Mouse (Mus musculus): ENCODE measurements around the gene Mum1l1. TPM values are rescaled to one million over a fixed set of nuclear protein-coding genes. Genes with fewer than 3 reads are reported as not detected.
A peak's percentile ranks its signal among the peaks of the same experiment; 100 is the strongest.
"Not testable (repeated sequence)": the region's sequence is repeated elsewhere in the genome, so short reads cannot be mapped to it uniquely, and the experiment has no call there.

Mum1l1 gene
- 2.8 and 2.9 TPM in 2 replicates for polyA plus RNA-seq (2015; fragmentation: Nextera tagmentation; extraction: Ambion mirVana)

DNA sequence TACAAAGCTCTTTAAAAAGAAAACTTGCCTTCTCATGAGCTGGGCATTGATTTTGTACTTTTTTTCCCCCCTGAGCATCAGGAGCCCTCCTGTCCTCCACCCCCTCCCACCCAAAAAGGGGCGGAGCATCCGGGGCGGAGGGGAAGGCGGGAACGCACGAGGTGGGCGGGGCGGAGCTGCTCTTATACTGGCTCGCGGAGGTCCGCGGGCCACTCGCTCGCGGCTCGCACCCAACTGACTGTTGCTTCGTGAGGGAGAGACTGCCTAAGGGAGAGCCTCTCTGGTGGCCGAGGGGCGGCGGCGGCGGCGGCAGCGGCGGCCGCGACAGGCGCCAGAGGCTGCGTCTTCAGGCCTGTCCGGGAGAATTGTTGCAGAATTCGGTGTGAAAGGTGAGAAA, at the start of gene Mum1l1:
TSS of gene Mum1l1 (plus strand) at position 214 of the 397 bp plus-strand sequence.
- peak within 1 kb of the TSS; percentile 71 for H3K4me2 ChIP-seq
- WGBS (ENCODE audit: insufficient replicate concordance) = 13% methylated on average over 31 of the region's 31 CpGs
- H3K9ac ChIP-seq = peak within 1 kb of the TSS; percentile 43; the same call in 1 of the 2 replicates
- no peaks in the 10 kb centered on the region for H3K4me1 ChIP-seq (replicated peaks)
- DNase-seq (peak; percentile 58), ATAC-seq (ENCODE audit: low read depth) (peak; percentile 98)
- peak within 1 kb of the TSS; percentile 50 for H3K4me3 ChIP-seq (replicated peaks)
- H3K9me3 ChIP-seq (replicated peaks) = no peaks in the 10 kb centered on the region
- H3K36me3 ChIP-seq = no peaks in the 10 kb centered on the region
- H3K27me3 ChIP-seq = no peaks in the 10 kb centered on the region
- no peak within 1 kb of the TSS for H3K27ac ChIP-seq

DNA sequence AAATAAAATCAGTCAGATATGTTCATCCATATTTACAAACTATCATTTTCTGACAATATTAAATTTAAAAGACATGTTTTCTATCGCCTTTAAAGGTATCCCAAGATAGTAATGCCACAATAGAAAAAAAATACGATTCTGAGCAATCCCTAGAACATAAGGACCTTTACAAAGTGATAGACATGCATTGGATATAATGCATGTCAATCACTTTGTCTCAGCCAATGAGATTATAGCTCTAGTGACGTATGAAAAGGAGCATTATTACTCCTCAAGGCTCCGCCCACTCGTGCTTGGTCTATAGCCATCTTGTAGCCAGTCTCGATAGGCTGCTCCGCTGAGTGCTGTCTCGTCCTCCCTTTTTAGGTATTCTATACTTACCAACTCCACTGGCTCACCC, 30.9 kb upstream of the Mum1l1 start, which contains the start of gene 4933428M09Rik:
TSS of gene 4933428M09Rik (plus strand) at position 301 of the 400 bp plus-strand sequence.
- H3K36me3 ChIP-seq = no peaks in the 10 kb centered on the region
- H3K4me2 ChIP-seq = no peak within 1 kb of the TSS
- H3K27me3 ChIP-seq = no peaks in the 10 kb centered on the region
- no peak within 1 kb of the TSS for H3K9ac ChIP-seq
- H3K9me3 ChIP-seq (replicated peaks) = no peaks in the 10 kb centered on the region
- H3K4me1 ChIP-seq (replicated peaks) = no peaks in the 10 kb centered on the region
- no peak within 1 kb of the TSS for H3K27ac ChIP-seq
- no peak within 1 kb of the TSS for H3K4me3 ChIP-seq (replicated peaks)
- 63% methylated on average over 8 of the region's 8 CpGs for WGBS (ENCODE audit: insufficient replicate concordance)
- no peak for ATAC-seq (ENCODE audit: low read depth)
- no peak for DNase-seq

GRCm38 (mm10) chrX:139191506-139191905, 18.3 kb upstream of the Mum1l1 start:
- not testable (repeated sequence) for H3K27me3 ChIP-seq; DNase-seq; H3K4me1 ChIP-seq (replicated peaks); H3K27ac ChIP-seq; H3K9ac ChIP-seq; H3K36me3 ChIP-seq; H3K4me2 ChIP-seq; ATAC-seq (ENCODE audit: low read depth); H3K4me3 ChIP-seq (replicated peaks); H3K9me3 ChIP-seq (replicated peaks)
- 61% methylated on average over 3 of the region's 3 CpGs for WGBS (ENCODE audit: insufficient replicate concordance)

DNA sequence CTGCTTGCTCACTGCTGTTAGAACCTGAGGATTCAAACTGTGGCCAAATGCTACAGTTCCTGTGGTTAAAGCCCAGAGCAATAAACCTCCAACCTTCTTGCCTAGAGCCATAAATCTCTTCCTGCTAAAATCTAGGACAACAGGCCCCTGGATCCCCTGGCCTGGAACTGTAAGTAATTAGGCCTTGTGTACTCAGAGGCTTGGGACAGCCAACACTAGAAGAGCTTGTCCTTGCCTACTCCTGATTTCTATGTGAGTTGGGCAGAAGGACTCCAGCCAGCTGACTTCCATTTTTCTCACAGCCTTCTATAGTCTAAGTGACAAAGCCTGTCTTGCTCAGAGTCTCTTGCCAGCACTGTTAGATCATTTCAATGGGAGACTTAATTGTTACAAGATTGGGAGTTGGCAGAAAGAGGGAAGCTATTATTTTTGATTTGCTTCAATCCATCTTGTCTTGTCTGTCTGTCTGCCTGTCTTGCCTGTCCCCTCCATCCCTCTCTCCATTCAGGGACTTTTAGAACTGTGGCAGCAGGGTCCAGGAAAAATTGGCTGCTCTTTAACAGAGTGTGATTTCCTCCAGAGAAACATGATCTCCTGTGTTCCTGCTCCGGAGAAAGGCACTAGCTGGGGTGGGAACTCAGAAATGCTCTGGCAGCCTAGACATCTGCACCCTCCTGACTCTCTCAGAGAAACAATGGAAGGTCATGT, 15.1 kb upstream of the Mum1l1 start:
- Histone ChIP-seq H3K4me2 (no peak overlapping the region), H3K9ac (no peak overlapping the region), H3K4me1 (replicated peaks) (no peaks in the 10 kb centered on the region), H3K27ac (no peak overlapping the region), H3K27me3 (no peaks in the 10 kb centered on the region), H3K9me3 (replicated peaks) (no peaks in the 10 kb centered on the region), H3K36me3 (no peaks in the 10 kb centered on the region), H3K4me3 (replicated peaks) (no peak overlapping the region)
- WGBS (ENCODE audit: insufficient replicate concordance) = 50% methylated on average over 1 of the region's 1 CpGs
- DNase-seq = no peak
- no peak for ATAC-seq (ENCODE audit: low read depth)

DNA sequence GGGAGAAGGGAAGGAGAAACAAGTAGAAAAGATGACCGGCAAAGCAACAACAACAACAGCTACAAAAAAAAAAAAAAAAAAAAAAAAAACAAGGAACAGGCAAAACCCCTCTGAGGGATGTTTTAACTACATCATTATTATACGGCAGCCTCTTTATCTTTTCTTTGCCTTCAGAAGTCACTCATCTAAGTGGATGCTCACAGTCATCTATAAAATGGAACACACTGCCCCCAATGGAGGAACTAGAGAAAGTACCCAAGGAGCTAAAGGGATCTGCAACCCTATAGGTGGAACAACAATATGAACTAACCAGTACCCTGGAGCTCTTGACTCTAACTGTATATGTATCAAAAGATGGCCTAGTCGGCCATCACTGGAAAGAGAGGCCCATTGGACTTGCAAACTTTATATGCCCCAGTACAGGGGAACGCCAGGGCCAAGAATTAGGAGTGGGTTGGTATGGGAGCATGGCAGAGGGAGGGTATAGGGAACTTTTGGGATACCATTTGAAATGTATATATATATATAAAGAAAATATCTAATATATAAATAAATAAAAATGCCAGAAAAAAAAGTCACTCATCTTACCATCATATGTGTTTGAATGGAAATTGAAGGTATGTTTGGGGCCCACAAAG, 532 bp upstream of the Mum1l1 start:
- peak overlapping the region; percentile 71 for H3K4me2 ChIP-seq
- ATAC-seq (ENCODE audit: low read depth); H3K9me3 ChIP-seq (replicated peaks); H3K27ac ChIP-seq; H3K36me3 ChIP-seq; DNase-seq; H3K4me3 ChIP-seq (replicated peaks); H3K27me3 ChIP-seq; H3K4me1 ChIP-seq (replicated peaks); H3K9ac ChIP-seq: not testable (repeated sequence)
- WGBS (ENCODE audit: insufficient replicate concordance) = 68% methylated on average over 4 of the region's 4 CpGs

DNA sequence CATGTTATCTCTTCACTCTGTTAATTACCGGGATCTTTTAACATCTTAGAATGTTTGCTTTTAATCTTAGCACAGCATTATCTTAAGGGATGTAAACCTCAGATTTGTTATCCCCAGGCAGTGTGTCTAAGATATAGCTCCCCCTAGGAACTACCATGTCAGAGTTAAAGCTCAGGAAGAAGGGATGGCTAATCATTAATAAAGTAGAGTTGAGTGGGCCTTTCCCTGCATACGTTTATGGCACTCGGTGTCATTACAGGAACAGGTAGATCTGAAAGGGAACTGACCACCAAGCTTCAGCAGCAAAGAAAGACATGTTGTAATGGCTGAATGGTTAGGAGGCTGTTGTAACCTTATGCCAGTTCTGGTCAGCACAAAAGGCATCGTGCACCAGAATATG, 4.9 kb downstream of the Mum1l1 start:
- Histone ChIP-seq H3K27ac (no peak overlapping the region), H3K36me3 (no peaks in the 10 kb centered on the region), H3K4me1 (replicated peaks) (no peaks in the 10 kb centered on the region), H3K4me2 (no peak overlapping the region), H3K9ac (no peak overlapping the region), H3K9me3 (replicated peaks) (no peaks in the 10 kb centered on the region), H3K27me3 (no peaks in the 10 kb centered on the region), H3K4me3 (replicated peaks) (no peak overlapping the region)
- DNase-seq = no peak
- no peak for ATAC-seq (ENCODE audit: low read depth)
- WGBS (ENCODE audit: insufficient replicate concordance) = 45% methylated on average over 4 of the region's 4 CpGs

GRCm38 (mm10) chrX:139216409-139216808, 6.6 kb downstream of the Mum1l1 start:
- DNase-seq (no peak), ATAC-seq (ENCODE audit: low read depth) (no peak)
- H3K27me3 ChIP-seq = no peaks in the 10 kb centered on the region
- H3K4me1 ChIP-seq (replicated peaks) = no peaks in the 10 kb centered on the region
- 56% methylated on average over 5 of the region's 5 CpGs for WGBS (ENCODE audit: insufficient replicate concordance)
- peak overlapping the region; percentile 61; the same call in 1 of the 2 replicates for H3K4me2 ChIP-seq
- H3K9me3 ChIP-seq (replicated peaks) = no peaks in the 10 kb centered on the region
- H3K4me3 ChIP-seq (replicated peaks) = no peak overlapping the region
- no peak overlapping the region for H3K9ac ChIP-seq
- H3K36me3 ChIP-seq = no peaks in the 10 kb centered on the region
- no peak overlapping the region for H3K27ac ChIP-seq

- Histone ChIP-seq H3K4me3 (replicated peaks) (peak overlapping the region; percentile 47), H3K4me1 (replicated peaks) (no peaks in the 10 kb centered on the region), H3K4me2 (peak overlapping the region; percentile 61), H3K27me3 (no peaks in the 10 kb centered on the region), H3K27ac (no peak overlapping the region), H3K9me3 (replicated peaks) (no peaks in the 10 kb centered on the region), H3K36me3 (no peaks in the 10 kb centered on the region), H3K9ac (no peak overlapping the region)
- DNase-seq = peak; percentile 29
- peak; percentile 67; the same call in 1 of the 2 replicates for ATAC-seq (ENCODE audit: low read depth)
- WGBS (ENCODE audit: insufficient replicate concordance) = 15% methylated on average over 22 of the region's 22 CpGs
Measured at GRCm38 (mm10) chrX:139216991-139217593, 7.2 kb downstream of the Mum1l1 start.

- DNase-seq (no peak), ATAC-seq (ENCODE audit: low read depth) (no peak)
- Histone ChIP-seq H3K4me1 (replicated peaks) (no peaks in the 10 kb centered on the region), H3K9me3 (replicated peaks) (no peaks in the 10 kb centered on the region), H3K9ac (no peak overlapping the region), H3K4me3 (replicated peaks) (no peak overlapping the region), H3K27ac (no peak overlapping the region), H3K4me2 (peak overlapping the region; percentile 61), H3K36me3 (no peaks in the 10 kb centered on the region), H3K27me3 (no peaks in the 10 kb centered on the region)
- WGBS (ENCODE audit: insufficient replicate concordance) = 56% methylated on average over 10 of the region's 10 CpGs
Measured at GRCm38 (mm10) chrX:139217776-139218175, 7.9 kb downstream of the Mum1l1 start.

GRCm38 (mm10) chrX:139219017-139219416, 9.2 kb downstream of the Mum1l1 start:
- Histone ChIP-seq H3K36me3 (no peaks in the 10 kb centered on the region), H3K27ac (no peak overlapping the region), H3K4me3 (replicated peaks) (no peak overlapping the region), H3K4me2 (no peak overlapping the region), H3K4me1 (replicated peaks) (no peaks in the 10 kb centered on the region), H3K9ac (no peak overlapping the region), H3K9me3 (replicated peaks) (no peaks in the 10 kb centered on the region), H3K27me3 (no peaks in the 10 kb centered on the region)
- no peak for ATAC-seq (ENCODE audit: low read depth)
- no peak for DNase-seq
- 15% methylated on average over 2 of the region's 2 CpGs for WGBS (ENCODE audit: insufficient replicate concordance)

GRCm38 (mm10) chrX:139220830-139221229, 11.0 kb downstream of the Mum1l1 start:
- Histone ChIP-seq H3K4me2 (no peak overlapping the region), H3K9me3 (replicated peaks) (no peaks in the 10 kb centered on the region), H3K27me3 (no peaks in the 10 kb centered on the region), H3K9ac (no peak overlapping the region), H3K27ac (no peak overlapping the region), H3K4me1 (replicated peaks) (no peaks in the 10 kb centered on the region), H3K4me3 (replicated peaks) (no peak overlapping the region), H3K36me3 (no peaks in the 10 kb centered on the region)
- 39% methylated on average over 4 of the region's 4 CpGs for WGBS (ENCODE audit: insufficient replicate concordance)
- ATAC-seq (ENCODE audit: low read depth) = no peak
- no peak for DNase-seq
